10 mouse cellular contexts compared by ENCODE assay signal in the genomic region with DNA sequence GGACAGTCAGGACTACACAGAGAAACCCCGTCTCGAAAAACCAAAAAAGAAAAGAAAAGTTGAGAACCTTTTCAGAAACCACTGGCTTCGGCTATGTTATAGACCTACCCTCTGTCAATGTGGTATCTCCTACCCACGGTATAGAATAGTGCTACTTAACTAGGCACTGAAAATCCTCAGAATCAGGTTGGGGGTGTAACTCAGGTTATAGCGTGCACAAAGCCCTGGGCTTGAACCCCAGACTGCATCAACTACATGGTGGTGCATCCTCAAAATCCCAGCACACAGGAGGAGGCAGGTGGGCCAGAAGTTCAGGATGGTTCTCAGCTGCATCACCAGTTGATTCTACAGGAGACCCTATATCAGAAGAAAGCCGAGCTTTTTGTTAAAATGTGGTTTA. TPM values are rescaled to one million over a fixed set of nuclear protein-coding genes. Genes with fewer than 3 reads are reported as not detected.
A peak's percentile ranks its signal among the peaks of the same experiment; 100 is the strongest.
DNase-seq lines count a peak whose midpoint lies in the region; ATAC-seq and TF ChIP-seq lines count a peak whose summit lies in the region.
"Had no signal": no experiment of that assay in that cellular context is flagged by ENCODE, and none has a peak within 500 bp of the region (broad histone marks: within the 10 kb centered on the region; RNA-seq: fewer than 3 reads in every experiment).

No protein-coding gene starts in this region.

- no peak for TF ChIP-seq CTCF in gastrocnemius, adult 2 months (IDR thresholded peaks at IDR 0.05)

- no peak for ATAC-seq in megakaryocyte, adult 5-6 weeks (ENCODE audit: poor library complexity, severe bottlenecking)
- ATAC-seq in liver, embryonic 11.5 days (replicated peaks; ENCODE audit: low FRiP score), result no peak
- ATAC-seq in stomach, embryonic 14.5 days (ENCODE audit: insufficient number of reproducible peaks, insufficient read depth, low FRiP score, low read depth), result no peak
- ATAC-seq in inflammation-experienced regulatory T-cells, adult 6 months, result no peak

- peak overlapping the region; percentile 99 for H3K4me3 ChIP-seq in gastrocnemius, adult 2 months
- H3K4me3 ChIP-seq in megakaryocyte, embryonic 14.5 days (replicated peaks), result peak overlapping the region; percentile 39
- peak overlapping the region; percentile 99; the same call in 1 of the 2 replicates for H3K4me3 ChIP-seq in liver, embryonic 11.5 days (ENCODE audit: low read depth, low read length)
- H3K4me3 ChIP-seq in stomach, embryonic 14.5 days (ENCODE audit: low read depth, low read length), result peak overlapping the region; percentile 99; the same call in 1 of the 2 replicates

- H3K4me2 ChIP-seq in liver, embryonic 11.5 days, result peak overlapping the region; percentile 66
- peak overlapping the region; percentile 86; the same call in 1 of the 2 replicates for H3K4me2 ChIP-seq in stomach, embryonic 14.5 days (replicated peaks; ENCODE audit: low read depth, low read length)

- peak overlapping the region; percentile 99 for H3K27ac ChIP-seq in gastrocnemius, adult 2 months
- H3K27ac ChIP-seq in liver, embryonic 11.5 days (ENCODE audit: low read depth, low read length), result no peak overlapping the region
- no peak overlapping the region; the same call in 1 of the 2 replicates for H3K27ac ChIP-seq in stomach, embryonic 14.5 days (ENCODE audit: low read length)

- peaks cover 7% of the 10 kb centered on the region for H3K36me3 ChIP-seq in megakaryocyte, embryonic 14.5 days (replicated peaks; ENCODE audit: low read length)
- no peaks in the 10 kb centered on the region for H3K36me3 ChIP-seq in liver, embryonic 11.5 days (ENCODE audit: control insufficient read depth, insufficient read depth, low read length)
- H3K36me3 ChIP-seq in stomach, embryonic 14.5 days (ENCODE audit: control insufficient read depth, insufficient read depth, low read length), result no peaks in the 10 kb centered on the region; the same call in 1 of the 2 replicates

- H3K9me3 ChIP-seq in megakaryocyte, embryonic 14.5 days, result no peaks in the 10 kb centered on the region
- no peaks in the 10 kb centered on the region for H3K9me3 ChIP-seq in liver, embryonic 11.5 days (ENCODE audit: control insufficient read depth, low read length)
- no peaks in the 10 kb centered on the region for H3K9me3 ChIP-seq in stomach, embryonic 14.5 days (ENCODE audit: control insufficient read depth, low read depth, low read length)

- peak; percentile 10 for DNase-seq in gastrocnemius, adult 2 months
- DNase-seq in gastrocnemius, postnatal 10 days, result no peak
- no peak for DNase-seq in liver, embryonic 11.5 days (ENCODE audit: low spot score)
- no peak for DNase-seq in c-Kit-positive CD71-positive TER-119-positive erythroid progenitor cells, embryonic 14.5 days (ENCODE audit: low spot score)
- DNase-seq: kidney, adult 2 months had no signal

- peak overlapping the region; percentile 64; the same call in 1 of the 2 replicates for H3K9ac ChIP-seq in liver, embryonic 11.5 days (ENCODE audit: low read depth, low read length)
- no peak overlapping the region for H3K9ac ChIP-seq in stomach, embryonic 14.5 days (replicated peaks; ENCODE audit: low read depth, low read length)

- peaks cover 72% of the 10 kb centered on the region for H3K4me1 ChIP-seq in megakaryocyte, embryonic 14.5 days
- peaks cover 33% of the 10 kb centered on the region for H3K4me1 ChIP-seq in liver, embryonic 11.5 days (replicated peaks; ENCODE audit: control insufficient read depth, insufficient read depth, low read length)
- peaks cover 33% of the 10 kb centered on the region for H3K4me1 ChIP-seq in stomach, embryonic 14.5 days (ENCODE audit: control insufficient read depth, insufficient read depth, low read length)

- intact Hi-C loops in gastrocnemius, adult 2 months (cut with DNase I), result loop anchor here (5.0 to 10.0 kb wide), 2 partner anchors 57 to 211 kb away; a partner anchor contains a TSS

- peaks cover 2% of the 10 kb centered on the region for H3K27me3 ChIP-seq in megakaryocyte, embryonic 14.5 days (replicated peaks)
- no peaks in the 10 kb centered on the region for H3K27me3 ChIP-seq in liver, embryonic 11.5 days (replicated peaks; ENCODE audit: control insufficient read depth, insufficient read depth, low read length)
- H3K27me3 ChIP-seq in stomach, embryonic 14.5 days (ENCODE audit: control insufficient read depth, insufficient read depth, low read length), result no peaks in the 10 kb centered on the region

- 88% methylated on average over 6 of the region's 6 CpGs for WGBS in liver, embryonic 11.5 days
- WGBS in stomach, embryonic 14.5 days, result 95% methylated on average over 6 of the region's 6 CpGs

RNA-seq across cellular contexts. Expression of a gene that starts 1.0 kb away (rescaled TPM):
- total RNA-seq in gastrocnemius, adult 2 months (2021), result 10 to 100 TPM; 10.8 to 12.8 TPM
- 10 to 100 TPM; 23.6 to 27.3 TPM for total RNA-seq in gastrocnemius, postnatal 10 days (2021)
- polyA plus RNA-seq in megakaryocyte, embryonic 14.5 days (2012; ENCODE audit: insufficient read depth, low replicate concordance), result 51.3 and 84.6 TPM in 2 replicates
- total RNA-seq in megakaryocyte, adult 5-6 weeks (2015), result 56.0 and 66.2 TPM in 2 replicates
- total RNA-seq in megakaryocyte, adult 5-6 weeks (2017), result 253 and 270 TPM in 2 replicates
- polyA plus RNA-seq in liver, embryonic 11.5 days (2014; fragmentation: Nextera tagmentation; extraction: Ambion mirVana), result 60.3 and 62.9 TPM in 2 replicates
- polyA plus RNA-seq in stomach, embryonic 14.5 days (2014; fragmentation: Nextera tagmentation; extraction: Ambion mirVana), result 82.8 and 86.2 TPM in 2 replicates
- polyA plus RNA-seq in inflammation-experienced regulatory T-cells, adult 6 months (2017; shearing (Covaris generic)), result 10 to 100 TPM; 16.2 to 24.9 (median 23.1) TPM

RNA-seq across cellular contexts. Expression of a gene that starts 2.7 kb away (rescaled TPM):
- under 1 TPM; 0.08 TPM for total RNA-seq in gastrocnemius, adult 2 months (2021)
- under 1 TPM; 0.09 to 0.21 TPM for total RNA-seq in gastrocnemius, postnatal 10 days (2021)
- polyA plus RNA-seq in megakaryocyte, embryonic 14.5 days (2012; ENCODE audit: insufficient read depth, low replicate concordance), result not detected in 2 replicates
- 0.09 and 0.14 TPM in 2 replicates for total RNA-seq in megakaryocyte, adult 5-6 weeks (2015)
- total RNA-seq in megakaryocyte, adult 5-6 weeks (2017), result 0.04 and 0.08 TPM in 2 replicates
- 0.66 and 1.2 TPM in 2 replicates for polyA plus RNA-seq in liver, embryonic 11.5 days (2014; fragmentation: Nextera tagmentation; extraction: Ambion mirVana)
- 0.07 and 0.41 TPM in 2 replicates for polyA plus RNA-seq in stomach, embryonic 14.5 days (2014; fragmentation: Nextera tagmentation; extraction: Ambion mirVana)
- under 1 TPM in 2 of 3 experiments, not detected in 1; 0.09 to 0.14 TPM for polyA plus RNA-seq in inflammation-experienced regulatory T-cells, adult 6 months (2017; shearing (Covaris generic))

RNA-seq across cellular contexts. Expression of a gene that starts 17.9 kb away (rescaled TPM):
- 100 to 1,000 TPM; 121 to 132 TPM for total RNA-seq in gastrocnemius, adult 2 months (2021)
- total RNA-seq in gastrocnemius, postnatal 10 days (2021), result 100 to 1,000 TPM; 134 to 152 TPM
- 1.8 and 34.7 TPM in 2 replicates for polyA plus RNA-seq in megakaryocyte, embryonic 14.5 days (2012; ENCODE audit: insufficient read depth, low replicate concordance)
- 34.4 and 41.0 TPM in 2 replicates for total RNA-seq in megakaryocyte, adult 5-6 weeks (2015)
- 52.7 and 63.9 TPM in 2 replicates for total RNA-seq in megakaryocyte, adult 5-6 weeks (2017)
- 304 and 310 TPM in 2 replicates for polyA plus RNA-seq in liver, embryonic 11.5 days (2014; fragmentation: Nextera tagmentation; extraction: Ambion mirVana)
- polyA plus RNA-seq in stomach, embryonic 14.5 days (2014; fragmentation: Nextera tagmentation; extraction: Ambion mirVana), result 241 and 254 TPM in 2 replicates
- polyA plus RNA-seq in inflammation-experienced regulatory T-cells, adult 6 months (2017; shearing (Covaris generic)), result 100 to 1,000 TPM; 145 to 157 (median 154) TPM

RNA-seq across cellular contexts. Expression of a gene that starts 17.9 kb away (rescaled TPM):
- total RNA-seq in gastrocnemius, adult 2 months (2021), result 10 to 100 TPM; 21.9 to 22.3 TPM
- 10 to 100 TPM; 27.4 to 32.8 TPM for total RNA-seq in gastrocnemius, postnatal 10 days (2021)
- polyA plus RNA-seq in megakaryocyte, embryonic 14.5 days (2012; ENCODE audit: insufficient read depth, low replicate concordance), result 6.7 TPM in 1 of 2 replicates, not detected in the other
- total RNA-seq in megakaryocyte, adult 5-6 weeks (2015), result 13.0 and 14.0 TPM in 2 replicates
- total RNA-seq in megakaryocyte, adult 5-6 weeks (2017), result 46.6 and 59.1 TPM in 2 replicates
- 110 and 117 TPM in 2 replicates for polyA plus RNA-seq in liver, embryonic 11.5 days (2014; fragmentation: Nextera tagmentation; extraction: Ambion mirVana)
- 50.2 and 54.3 TPM in 2 replicates for polyA plus RNA-seq in stomach, embryonic 14.5 days (2014; fragmentation: Nextera tagmentation; extraction: Ambion mirVana)
- 10 to 100 TPM; 31.7 to 66.8 (median 55.9) TPM for polyA plus RNA-seq in inflammation-experienced regulatory T-cells, adult 6 months (2017; shearing (Covaris generic))

RNA-seq across cellular contexts. Expression of a gene that starts 27.9 kb away (rescaled TPM):
- not detected for total RNA-seq in gastrocnemius, adult 2 months (2021)
- not detected for total RNA-seq in gastrocnemius, postnatal 10 days (2021)
- not detected in 2 replicates for polyA plus RNA-seq in megakaryocyte, embryonic 14.5 days (2012; ENCODE audit: insufficient read depth, low replicate concordance)
- not detected in 2 replicates for total RNA-seq in megakaryocyte, adult 5-6 weeks (2015)
- total RNA-seq in megakaryocyte, adult 5-6 weeks (2017), result not detected in 2 replicates
- polyA plus RNA-seq in liver, embryonic 11.5 days (2014; fragmentation: Nextera tagmentation; extraction: Ambion mirVana), result not detected in 2 replicates
- polyA plus RNA-seq in stomach, embryonic 14.5 days (2014; fragmentation: Nextera tagmentation; extraction: Ambion mirVana), result not detected in 2 replicates
- not detected for polyA plus RNA-seq in inflammation-experienced regulatory T-cells, adult 6 months (2017; shearing (Covaris generic))
- polyA plus RNA-seq: C2C12 had no signal

Comparison
In these comparisons a context has a peak if more than half of its experiments do, and no peak if none do; other contexts are left out.
1. H3K4me3 ChIP-seq: peak in every context shown above with its lines; median percentile 99 in gastrocnemius, adult 2 months; 99 in liver, embryonic 11.5 days; 99 in stomach, embryonic 14.5 days; 39 in megakaryocyte, embryonic 14.5 days.